Mouse (Mus musculus) adrenal gland, adult 2 months (tissue): ENCODE measurements around the gene Abca14. TPM values are rescaled to one million over a fixed set of nuclear protein-coding genes. Genes with fewer than 3 reads are reported as not detected.

Source experiments
- DNase-seq: peaks from one replicate; pipeline ENCODE4 v3.0.0; 2021
- long read RNA-seq: library from polyadenylated mRNA; stranded (forward); transcript quantifications from one replicate; pipeline ENCODE4 v2.0.0, GENCODE M21; 2021
- polyA plus RNA-seq: library from polyadenylated mRNA; depleted of rRNA; stranded (reverse); fragments of >200 nt; gene quantifications from 2 replicates; pipeline ENCODE4 v1.2.3, GENCODE M21; 2012; rRNA removed
- total RNA-seq, 2 experiments: library from RNA; stranded (reverse); gene quantifications; 2 replicates each; pipeline ENCODE4 v1.2.3; 2021

Abca14 gene
- total RNA-seq (not detected), polyA plus RNA-seq (not detected in 2 replicates)
- long read RNA-seq = 0 reads

- peak; percentile 89 for DNase-seq
Observed at GRCm38 (mm10) chr7:120203789-120204188, at the start of gene Abca14. TSS of gene Abca14 (plus strand) at chr7:120203961.

DNA sequence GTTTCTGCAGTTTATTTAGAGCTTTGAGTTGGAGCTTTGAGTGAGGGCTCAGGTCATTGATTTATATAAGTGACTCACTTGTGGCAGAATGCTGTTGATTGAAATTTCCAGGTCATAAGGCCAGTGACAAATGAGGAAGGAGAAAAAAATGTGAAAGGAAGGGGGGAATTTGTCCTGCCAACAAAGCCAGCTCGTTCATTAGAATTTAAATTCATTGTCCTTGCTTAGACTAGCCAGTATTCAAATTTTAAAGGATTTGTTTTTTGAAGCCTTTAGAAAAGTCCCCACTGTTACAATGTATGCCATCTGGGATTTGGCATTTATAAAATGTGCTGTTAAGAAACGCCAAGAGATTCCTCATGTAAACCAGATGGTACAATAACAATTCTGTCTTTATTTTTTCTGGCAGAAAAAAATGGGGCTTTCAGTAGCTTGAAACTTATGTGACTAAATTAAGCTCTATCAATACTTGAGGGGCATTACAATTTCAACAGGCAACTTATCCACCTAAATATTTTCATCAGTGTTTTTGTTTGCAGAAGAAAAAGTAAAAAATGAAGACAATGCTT is 46.8 kb upstream of the Abca14 start:
- DNase-seq = no peak

- DNase-seq = no peak
Observed at GRCm38 (mm10) chr7:120157575-120158061, 46.1 kb upstream of the Abca14 start.

DNA sequence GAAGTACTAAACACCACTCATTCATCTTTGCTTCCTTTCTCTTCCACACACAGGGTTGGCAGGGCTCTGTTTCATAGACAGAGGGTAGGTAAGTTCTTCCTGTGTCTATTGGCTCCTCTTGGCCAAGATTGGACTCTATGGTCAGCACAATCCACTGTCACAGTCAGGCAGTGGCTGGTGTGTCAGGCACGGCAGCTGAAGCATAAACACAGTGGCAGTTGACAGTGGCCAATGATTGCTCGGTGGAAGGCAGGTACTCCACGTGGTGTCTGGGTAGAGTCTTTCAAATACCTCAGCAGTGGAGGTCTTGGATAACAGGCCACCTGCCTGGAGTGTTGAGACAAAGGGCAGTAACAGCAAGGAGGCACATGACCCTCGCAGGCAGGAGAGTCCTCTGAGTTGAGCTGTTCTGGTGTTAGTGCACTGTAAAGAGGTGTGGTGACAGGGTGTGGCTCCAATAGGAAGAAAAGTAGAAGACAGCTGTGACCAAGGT is 45.6 kb upstream of the Abca14 start:
- DNase-seq = no peak

DNA sequence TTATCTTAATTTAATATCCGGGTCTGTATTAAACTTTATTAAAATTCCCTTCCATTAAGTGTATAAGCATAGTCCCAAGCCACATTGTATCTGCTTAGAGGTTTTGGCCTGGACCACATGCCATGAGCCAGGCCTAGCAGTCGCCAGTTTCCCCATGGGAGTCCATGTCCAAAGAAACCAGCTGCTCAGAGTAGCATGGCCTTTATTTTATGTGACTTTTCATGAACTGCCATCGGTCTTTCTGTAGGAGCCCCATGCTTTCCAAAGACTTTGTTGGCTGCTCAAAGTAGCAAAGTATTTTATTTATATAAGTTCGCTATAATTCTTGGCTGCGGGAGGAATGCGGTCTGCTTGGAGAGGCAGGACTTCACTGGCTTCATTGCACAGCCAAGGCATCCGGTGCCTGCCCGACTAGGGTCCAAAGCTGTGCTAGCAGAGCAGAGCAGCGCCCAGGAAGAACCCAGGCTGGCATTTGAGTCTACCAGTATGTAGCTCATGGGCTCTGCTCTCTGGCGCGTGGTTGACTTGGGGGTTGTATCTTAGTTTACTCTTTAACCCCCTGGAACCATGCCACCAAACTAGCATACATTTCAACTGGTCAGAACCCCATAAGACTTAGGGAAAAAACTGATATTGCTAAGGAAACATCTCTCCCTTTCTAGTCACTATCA is 40.0 kb upstream of the Abca14 start:
- DNase-seq = no peak

DNA sequence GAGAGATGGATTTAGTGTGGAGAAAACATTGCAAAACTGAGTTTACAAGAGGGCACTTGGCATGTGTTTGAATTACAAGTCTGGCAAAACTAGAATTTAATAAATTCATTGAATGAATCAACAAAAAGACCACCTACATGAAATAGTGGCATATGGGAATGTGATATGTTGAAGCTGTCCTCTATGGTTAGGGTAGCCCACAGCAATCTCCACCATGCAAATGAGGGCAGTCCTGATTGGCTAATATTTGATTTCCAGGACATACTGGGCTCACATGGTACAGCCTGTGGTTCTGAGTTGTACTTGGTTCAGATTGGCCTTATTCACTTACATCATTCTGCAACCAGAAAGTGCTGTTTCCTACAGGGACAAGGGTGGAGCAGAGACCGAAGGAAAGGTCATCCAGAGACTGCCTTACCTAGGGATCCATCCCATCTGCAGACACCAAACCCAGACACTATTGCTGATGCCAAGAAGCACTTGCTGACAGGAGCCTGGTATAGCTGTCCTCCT is 31.5 kb upstream of the Abca14 start:
- DNase-seq = no peak

- peak; percentile 27 for DNase-seq
Observed at GRCm38 (mm10) chr7:120173603-120174244, 30.0 kb upstream of the Abca14 start, which contains the start of gene Anks4b. TSS of gene Anks4b (plus strand) at chr7:120173858.

- DNase-seq = no peak
Observed at GRCm38 (mm10) chr7:120174723-120175504, 28.8 kb upstream of the Abca14 start.

DNA sequence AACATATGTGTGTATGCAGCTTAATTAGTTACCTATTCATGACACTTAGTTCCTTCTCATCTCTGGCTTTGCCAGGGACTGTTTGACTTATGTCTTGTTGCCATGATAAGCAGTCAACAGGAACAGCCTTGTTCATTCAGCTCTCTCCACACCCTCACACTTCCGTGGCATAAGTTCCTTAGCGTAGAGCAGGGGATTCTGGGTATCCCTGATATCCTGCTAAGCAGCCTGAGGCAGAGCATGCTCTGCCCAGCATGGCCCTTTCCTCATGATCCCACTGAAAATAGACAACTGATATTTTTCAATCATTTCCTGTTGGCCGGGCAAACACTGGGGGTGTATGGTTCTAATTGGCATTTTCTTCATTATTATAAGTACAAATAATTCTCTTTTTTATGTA is 26.1 kb upstream of the Abca14 start:
- DNase-seq = no peak

DNA sequence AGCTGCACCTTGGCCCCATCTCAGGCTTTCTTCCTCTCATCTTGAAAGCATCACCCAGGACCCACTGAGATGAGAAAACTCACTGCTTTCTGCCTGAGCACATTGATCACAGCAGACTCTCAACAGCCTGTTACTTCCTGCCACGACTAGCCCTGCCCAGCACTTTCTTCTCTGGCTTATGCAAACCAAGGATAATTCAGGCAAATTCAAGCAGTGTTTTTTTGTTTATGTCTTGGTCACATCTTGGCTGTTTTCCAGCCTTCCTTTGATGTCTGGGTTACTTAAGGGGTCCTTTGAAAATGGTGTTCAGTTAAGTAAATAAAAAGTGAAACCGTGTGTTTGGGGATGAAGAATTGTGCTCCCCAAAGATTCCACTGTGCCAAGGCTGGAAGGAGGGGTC is 24.8 kb upstream of the Abca14 start:
- no peak for DNase-seq

DNA sequence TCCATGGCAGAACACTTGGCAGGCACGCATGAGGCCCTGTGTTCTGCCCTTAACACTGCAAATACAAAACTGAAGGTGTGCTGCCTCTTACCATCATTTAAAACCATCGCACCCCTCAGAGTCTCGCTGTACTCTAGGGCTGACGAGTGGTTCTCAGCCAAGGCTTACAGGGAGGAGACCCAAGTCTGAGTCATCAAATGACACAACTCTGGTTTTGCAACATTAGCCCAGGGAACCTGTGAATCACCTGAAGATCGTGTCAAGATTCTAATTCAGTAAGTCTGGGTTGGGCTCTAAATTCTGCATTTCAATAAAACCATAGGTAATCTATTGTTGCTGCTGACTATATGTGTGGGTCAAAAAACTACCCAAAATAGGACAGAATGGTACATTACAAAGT is 23.2 kb upstream of the Abca14 start:
- peak; percentile 20 for DNase-seq

DNA sequence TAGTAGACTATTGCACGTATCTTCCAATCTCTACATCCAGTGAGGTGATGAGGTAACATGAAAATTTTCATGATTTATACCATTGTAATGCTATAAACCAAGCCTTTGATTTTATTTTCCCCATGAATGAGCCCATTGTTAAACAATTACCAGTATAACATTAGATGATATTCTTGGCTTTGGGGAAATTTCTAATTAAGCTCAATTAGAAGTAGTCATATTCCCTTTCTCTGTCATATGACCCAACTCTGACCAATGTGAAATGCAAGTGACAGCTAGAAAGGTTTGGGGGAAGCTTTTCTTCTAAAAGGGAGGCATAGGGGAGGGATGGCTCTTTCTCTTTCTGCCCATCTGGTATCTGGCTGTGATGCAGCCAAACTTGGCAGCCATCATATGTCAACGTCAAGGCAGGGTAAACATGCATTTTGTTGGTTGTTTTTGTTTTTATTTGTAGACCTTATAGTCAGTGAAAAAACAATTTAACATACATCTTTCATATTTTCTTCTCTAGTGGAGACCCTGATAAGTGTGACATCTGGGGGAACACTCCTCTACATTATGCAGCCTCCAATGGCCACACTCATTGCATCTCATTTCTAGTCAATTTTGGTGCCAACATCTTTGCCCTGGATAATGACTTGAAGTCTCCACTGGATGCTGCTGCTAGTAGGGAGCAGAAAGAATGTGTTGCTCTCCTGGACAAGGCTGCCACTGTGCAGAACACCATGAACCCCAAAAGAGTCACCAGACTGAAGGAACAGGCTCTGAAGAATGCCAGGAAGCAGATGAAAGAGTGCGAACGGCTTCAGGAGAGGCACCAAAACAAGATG is 22.1 kb upstream of the Abca14 start:
- DNase-seq = no peak

- no peak for DNase-seq
Observed at GRCm38 (mm10) chr7:120182891-120183290, 20.9 kb upstream of the Abca14 start.

GRCm38 (mm10) chr7:120188946-120189345 is 14.8 kb upstream of the Abca14 start:
- DNase-seq = no peak

GRCm38 (mm10) chr7:120189369-120190149 is 14.2 kb upstream of the Abca14 start:
- no peak for DNase-seq

DNA sequence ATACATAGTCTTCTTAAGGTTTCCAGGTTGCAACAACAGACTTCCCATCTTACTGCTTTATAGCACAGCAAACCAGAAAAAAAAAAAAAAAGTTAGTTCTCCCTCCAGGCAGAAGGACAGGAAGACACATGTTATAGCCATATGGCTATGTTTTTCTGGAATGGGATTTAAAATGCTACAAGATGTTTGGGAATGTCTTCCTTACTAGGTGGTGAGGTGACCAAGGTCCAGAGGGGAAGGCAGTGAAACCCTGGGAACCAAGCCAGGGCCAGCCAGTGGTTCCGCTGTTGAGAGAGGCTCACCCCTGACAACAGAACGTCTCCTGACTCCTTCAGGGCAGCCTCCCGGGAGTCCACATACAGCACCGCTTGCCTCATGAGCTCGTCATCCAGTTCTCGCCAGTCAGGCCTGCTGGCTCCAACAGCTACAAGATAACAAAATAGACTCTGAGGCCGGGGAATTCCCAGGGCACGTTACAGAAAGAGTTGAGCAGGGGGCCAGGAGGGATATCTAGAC is 13.6 kb upstream of the Abca14 start:
- DNase-seq = no peak

DNA sequence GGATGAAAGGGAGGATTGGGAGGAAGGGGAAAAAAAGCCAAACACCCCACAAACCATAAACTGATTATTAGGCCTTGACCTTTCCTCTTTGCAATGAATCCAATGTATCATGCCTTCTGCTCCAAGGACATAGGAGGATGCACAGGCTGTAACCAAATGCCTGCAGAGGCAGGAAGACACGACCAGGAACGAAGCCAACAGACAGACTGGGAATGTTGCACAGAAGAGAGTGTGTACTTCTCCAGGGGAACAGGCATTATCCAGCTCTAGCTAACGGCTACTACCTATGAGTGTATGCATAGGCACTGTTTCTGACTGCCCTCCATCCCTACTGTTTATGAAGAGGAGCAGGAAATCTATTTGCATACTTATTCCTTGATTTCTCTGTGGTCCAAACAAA is 11.6 kb upstream of the Abca14 start:
- peak; percentile 58 for DNase-seq

DNA sequence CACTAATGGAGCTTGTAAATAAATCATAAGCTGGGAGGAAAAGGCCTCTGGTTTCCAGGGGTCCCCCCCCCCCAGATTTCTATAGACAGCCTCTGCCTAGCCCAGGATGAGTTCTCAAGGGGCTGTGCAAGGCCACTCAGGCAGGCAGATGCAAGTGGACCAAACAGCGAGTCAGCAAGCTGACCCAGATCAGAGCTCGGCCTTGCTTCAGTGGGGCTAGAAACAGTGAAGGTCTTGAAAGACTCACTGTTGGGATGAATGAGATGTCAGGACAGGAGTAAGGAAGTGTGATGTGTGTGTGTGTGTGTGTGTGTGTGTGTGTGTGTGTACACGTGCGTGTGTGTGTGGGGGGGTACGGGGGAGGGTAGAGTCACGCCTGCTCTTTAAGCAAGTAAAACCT is 10.9 kb upstream of the Abca14 start:
- peak; percentile 62 for DNase-seq

DNA sequence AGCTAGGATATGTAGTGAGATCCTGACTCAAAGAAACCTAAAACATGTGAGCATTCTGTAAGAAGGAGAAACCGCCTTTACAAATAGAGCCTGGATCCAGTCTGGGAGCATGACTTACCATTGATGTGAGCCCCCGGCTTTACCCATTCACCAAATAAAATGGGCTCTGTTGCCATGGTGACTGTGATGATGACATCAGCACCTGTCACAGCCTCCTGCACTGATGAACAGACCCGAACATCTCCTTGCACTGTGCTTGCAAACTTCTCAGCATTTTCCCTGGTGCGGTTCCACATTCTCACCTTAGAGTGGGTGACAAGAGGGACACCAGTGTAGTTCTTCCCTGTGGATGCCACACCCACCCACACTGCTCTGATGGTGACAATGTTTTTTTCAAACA is 8.6 kb upstream of the Abca14 start:
- no peak for DNase-seq

- peak; percentile 65 for DNase-seq
Observed at GRCm38 (mm10) chr7:120201231-120201744, 2.5 kb upstream of the Abca14 start.
